In the genomic region with DNA sequence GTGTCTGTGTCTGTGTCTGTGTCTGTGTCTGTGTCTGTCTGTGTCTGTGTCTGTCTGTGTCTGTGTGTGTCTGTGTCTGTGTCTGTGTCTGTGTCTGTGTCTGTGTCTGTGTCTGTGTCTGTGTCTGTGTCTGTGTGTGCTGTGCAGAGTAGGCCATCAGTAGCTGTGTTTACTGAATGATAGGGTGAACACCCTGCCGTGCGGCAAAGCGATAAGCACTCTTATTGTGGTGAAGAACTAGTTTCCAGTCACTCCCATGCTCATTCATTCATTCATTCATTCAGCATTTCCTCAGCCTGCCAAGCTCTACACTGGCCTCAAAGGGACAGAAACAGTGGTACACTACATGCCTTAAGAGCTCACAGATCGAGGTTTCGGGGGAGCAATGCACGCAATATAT, we compare ENCODE assay signal across 15 mouse cellular contexts. TPM values are rescaled to one million over a fixed set of nuclear protein-coding genes. Genes with fewer than 3 reads are reported as not detected.
"Had no signal": no experiment of that assay in that cellular context is flagged by ENCODE, and none has a peak within 500 bp of the region (broad histone marks: within the 10 kb centered on the region; RNA-seq: fewer than 3 reads in every experiment).

No protein-coding gene starts in this region.

RNA-seq across cellular contexts. Expression of a gene that starts 12.5 kb away (rescaled TPM):
- total RNA-seq: layer of hippocampus, adult 8-10 months; layer of hippocampus, postnatal 10 days; layer of hippocampus, postnatal 36 days; left cerebral cortex, adult 2 months; left cerebral cortex, postnatal 10 days; left cerebral cortex, postnatal 36 days; neutrophil, adult 5-6 weeks had no signal
- polyA plus RNA-seq: intestine, embryonic 15.5 days; limb, embryonic 11.5 days; liver, postnatal 0 days; lung, embryonic 14.5 days; macrophage; midbrain, embryonic 14.5 days; stomach, embryonic 15.5 days; thymus, postnatal 0 days had no signal
